Mouse (Mus musculus) left cerebral cortex, adult 18-20 months (tissue): Measurements from ENCODE around the gene Vmn2r36. TPM values are rescaled to one million over a fixed set of nuclear protein-coding genes. Genes with fewer than 3 reads are reported as not detected.
"Not testable (repeated sequence)": the region's sequence is repeated elsewhere in the genome, so short reads cannot be mapped to it uniquely, and the experiment has no call there.

Source experiments
- DNase-seq, 2 experiments: peaks; one replicate each; pipeline ENCODE4 v3.0.0; 2021 to 2022; ENCODE audit warnings: low spot score in 2 of 2, mixed read lengths in 1 of 2
- long read RNA-seq, 2 experiments: library from polyadenylated mRNA; stranded (forward); transcript quantifications; one replicate each; pipeline ENCODE4 v2.0.0; 2021
- total RNA-seq, 2 experiments: library from RNA; stranded (reverse); gene quantifications; 2 replicates each; pipeline ENCODE4 v1.2.3; 2021

Gene Vmn2r36
- not detected for total RNA-seq
- long read RNA-seq, experiment 1 = 0 reads
- long read RNA-seq, experiment 2 = 0 reads

- DNase-seq = not testable (repeated sequence)
Measured at GRCm38 (mm10) chr7:7902395-7902794, at the start of gene Vmn2r36. Gene Vmn2r36 (minus strand): TSS chr7:7902495.

Other genes with a start within 250 kb of the Vmn2r36 start
- not detected for gene Vmn2r34, start 213.0 kb downstream of the Vmn2r36 start, total RNA-seq
- not detected for gene Vmn2r35, start 82.6 kb downstream of the Vmn2r36 start, total RNA-seq